Mouse (Mus musculus): Measurements from ENCODE around the gene Gprc6a. TPM values are rescaled to one million over a fixed set of nuclear protein-coding genes. Genes with fewer than 3 reads are reported as not detected.

The Gprc6a gene
- polyA plus RNA-seq, 1 experiment from 2014 or later, result 3.2 TPM

DNA sequence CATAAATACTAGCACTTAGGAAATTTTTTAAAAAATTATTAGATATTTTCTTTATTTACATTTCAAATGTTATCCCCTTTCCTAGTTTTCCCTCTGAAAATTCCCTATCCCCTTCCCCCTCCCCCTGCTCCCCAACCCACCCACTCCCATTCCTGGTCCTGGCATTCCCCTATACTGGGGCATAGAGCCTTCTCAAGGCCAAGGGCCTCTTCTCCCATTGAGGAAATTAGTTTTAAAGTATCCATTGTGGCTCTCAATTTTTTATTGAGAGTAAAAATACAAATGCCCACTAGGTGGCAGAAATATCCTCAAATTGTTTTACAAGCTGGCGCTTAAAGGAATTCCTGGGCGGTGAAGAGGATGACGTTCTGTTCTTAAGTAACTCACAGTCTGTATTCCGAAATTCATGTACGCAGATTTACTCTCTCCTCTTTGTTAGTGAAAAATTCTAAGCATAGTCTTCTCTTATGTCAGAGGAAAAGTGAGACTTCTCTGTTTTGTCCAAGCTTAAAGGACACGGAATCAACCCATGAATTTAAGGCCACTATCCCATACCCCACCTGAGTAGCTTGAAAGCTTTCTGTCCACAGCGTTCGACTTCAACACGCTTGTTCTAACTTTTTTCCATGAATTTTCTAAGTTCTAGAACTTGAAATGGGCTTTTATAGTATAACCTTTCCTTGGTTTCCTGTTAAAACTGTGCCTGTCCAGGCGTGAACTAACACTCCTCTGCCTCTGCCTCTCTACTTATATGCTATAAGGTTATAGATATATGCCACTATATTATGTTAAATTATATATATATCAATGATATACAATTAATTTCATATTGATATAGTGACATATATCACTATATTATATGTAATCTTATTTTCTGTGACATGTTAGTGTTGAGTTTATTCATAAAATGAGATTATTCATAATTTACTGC lies 36.0 kb downstream of the Gprc6a start:
- no peak overlapping the region; the same call in 1 of the 2 replicates for H3K27ac ChIP-seq (ENCODE audit: low read length)
- H3K27me3 ChIP-seq (ENCODE audit: control insufficient read depth, insufficient read depth, low read depth, low read length), result no peaks in the 10 kb centered on the region; the same call in 1 of the 2 replicates
- no peaks in the 10 kb centered on the region for H3K9me3 ChIP-seq (ENCODE audit: control insufficient read depth, low read length)
- no peak overlapping the region for H3K4me3 ChIP-seq (ENCODE audit: low read length)
- peak overlapping the region; percentile 34 for H3K4me2 ChIP-seq (ENCODE audit: low read depth, low read length)
- 31% methylated on average over 10 of the region's 10 CpGs for WGBS
- H3K9ac ChIP-seq (ENCODE audit: low read length), result no peak overlapping the region
- H3K4me1 ChIP-seq (replicated peaks; ENCODE audit: control insufficient read depth, insufficient read depth, low read length), result no peaks in the 10 kb centered on the region; the same call in 1 of the 2 replicates
- ATAC-seq (ENCODE audit: low read depth), result peak; percentile 65
- no peaks in the 10 kb centered on the region for H3K36me3 ChIP-seq (ENCODE audit: control insufficient read depth, insufficient read depth, low read length)

DNA sequence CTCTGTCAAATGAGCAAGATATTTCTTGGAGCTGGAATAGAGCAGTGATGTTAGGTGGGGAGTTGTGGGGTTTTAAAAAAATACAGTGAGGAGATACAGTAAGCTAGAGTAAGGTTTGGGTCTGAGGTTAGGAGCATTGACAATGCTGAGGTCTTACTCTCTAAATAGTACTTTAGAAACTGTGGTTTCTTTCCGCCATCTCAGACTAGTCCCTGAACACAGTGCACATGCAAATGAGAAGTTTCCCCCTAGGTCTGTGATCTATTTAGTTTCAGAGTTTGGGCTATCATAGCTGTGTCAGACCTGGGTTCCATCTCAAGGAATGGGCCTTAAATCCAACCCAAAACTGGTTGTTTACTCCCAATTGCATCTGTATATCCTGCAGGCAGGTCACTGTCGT lies 39.7 kb downstream of the Gprc6a start:
- ATAC-seq (ENCODE audit: low read depth), result no peak
- 87% methylated on average over 2 of the region's 2 CpGs for WGBS
- Histone ChIP-seq H3K27me3 (ENCODE audit: control insufficient read depth, insufficient read depth, low read depth, low read length) (no peaks in the 10 kb centered on the region; the same call in 1 of the 2 replicates), H3K4me2 (ENCODE audit: low read depth, low read length) (no peak overlapping the region), H3K4me1 (replicated peaks; ENCODE audit: control insufficient read depth, insufficient read depth, low read length) (peaks cover 2% of the 10 kb centered on the region; the same call in 1 of the 2 replicates), H3K36me3 (ENCODE audit: control insufficient read depth, insufficient read depth, low read length) (no peaks in the 10 kb centered on the region), H3K27ac (ENCODE audit: low read length) (no peak overlapping the region), H3K9ac (ENCODE audit: low read length) (no peak overlapping the region), H3K9me3 (ENCODE audit: control insufficient read depth, low read length) (no peaks in the 10 kb centered on the region), H3K4me3 (ENCODE audit: low read length) (no peak overlapping the region)

DNA sequence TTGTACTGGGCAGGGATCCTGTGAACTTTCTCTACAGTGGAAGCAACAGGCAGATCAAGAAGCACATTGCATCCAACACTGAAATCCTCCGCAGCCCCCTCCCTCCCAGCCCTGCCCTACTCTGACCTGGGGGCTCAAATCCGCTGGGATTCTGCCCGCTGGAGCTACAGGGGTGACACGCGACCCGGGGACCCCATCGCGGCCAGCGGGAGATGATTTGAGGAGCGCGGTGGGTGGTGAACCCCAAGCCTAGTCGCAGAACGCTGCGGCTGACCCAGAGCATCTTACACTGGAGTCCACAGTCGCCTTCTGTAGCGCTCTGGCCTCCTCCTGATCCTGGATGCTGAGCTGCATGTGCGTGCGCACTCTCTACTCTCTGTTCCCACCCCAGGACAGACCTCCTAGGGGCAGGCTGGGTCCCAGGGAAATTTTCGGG lies 41.1 kb downstream of the Gprc6a start, which contains the start of gene Fam162b:
TSS of gene Fam162b (minus strand) at position 379 of the 436 bp plus-strand sequence.
- Histone ChIP-seq H3K9ac (ENCODE audit: low read length) (peak within 1 kb of the TSS; percentile 60), H3K4me3 (ENCODE audit: low read length) (peak within 1 kb of the TSS; percentile 47), H3K27ac (ENCODE audit: low read length) (0 out of 2 replicates have a peak within 1 kb of the TSS, but pooled peaks have one; percentile 13), H3K4me2 (ENCODE audit: low read depth, low read length) (peak within 1 kb of the TSS; percentile 72), H3K4me1 (replicated peaks; ENCODE audit: control insufficient read depth, insufficient read depth, low read length) (peaks cover 2% of the 10 kb centered on the region; the same call in 1 of the 2 replicates), H3K9me3 (ENCODE audit: control insufficient read depth, low read length) (no peaks in the 10 kb centered on the region), H3K27me3 (ENCODE audit: control insufficient read depth, insufficient read depth, low read depth, low read length) (no peaks in the 10 kb centered on the region; the same call in 1 of the 2 replicates), H3K36me3 (ENCODE audit: control insufficient read depth, insufficient read depth, low read length) (no peaks in the 10 kb centered on the region)
- WGBS, result 4% methylated on average over 19 of the region's 19 CpGs
- ATAC-seq (ENCODE audit: low read depth), result peak; percentile 84

DNA sequence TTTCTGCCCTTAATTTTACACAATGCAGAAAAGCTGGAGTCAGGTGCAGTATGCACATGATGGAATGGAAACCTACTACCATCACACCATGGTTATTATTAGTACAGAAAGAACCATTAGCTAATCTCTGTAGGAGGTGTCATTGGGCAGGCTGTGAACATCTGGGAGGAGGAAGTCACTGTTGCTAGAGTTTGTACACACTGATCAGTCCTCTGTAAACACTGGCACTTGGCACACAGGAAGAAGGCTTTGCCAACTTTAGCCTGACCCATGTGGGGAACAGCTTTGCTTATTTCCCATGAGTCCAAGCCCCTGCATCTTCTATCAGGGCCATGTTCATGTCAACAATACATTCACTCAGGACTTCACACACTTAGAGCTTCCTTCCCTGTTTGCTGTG lies 46.3 kb downstream of the Gprc6a start:
- no peak overlapping the region for H3K27ac ChIP-seq (ENCODE audit: low read length)
- peak; percentile 71 for ATAC-seq (ENCODE audit: low read depth)
- H3K9ac ChIP-seq (ENCODE audit: low read length), result no peak overlapping the region
- H3K4me2 ChIP-seq (ENCODE audit: low read depth, low read length), result no peak overlapping the region
- no peaks in the 10 kb centered on the region for H3K9me3 ChIP-seq (ENCODE audit: control insufficient read depth, low read length)
- H3K36me3 ChIP-seq (ENCODE audit: control insufficient read depth, insufficient read depth, low read length), result no peaks in the 10 kb centered on the region
- H3K4me3 ChIP-seq (ENCODE audit: low read length), result no peak overlapping the region
- no peaks in the 10 kb centered on the region; the same call in 1 of the 2 replicates for H3K27me3 ChIP-seq (ENCODE audit: control insufficient read depth, insufficient read depth, low read depth, low read length)
- 0 out of 2 replicates have a peak, but pooled peaks cover 2% of the 10 kb centered on the region for H3K4me1 ChIP-seq (replicated peaks; ENCODE audit: control insufficient read depth, insufficient read depth, low read length)

- Histone ChIP-seq H3K4me1 (replicated peaks; ENCODE audit: control insufficient read depth, insufficient read depth, low read length) (no peaks in the 10 kb centered on the region), H3K36me3 (ENCODE audit: control insufficient read depth, insufficient read depth, low read length) (no peaks in the 10 kb centered on the region), H3K27ac (ENCODE audit: low read length) (no peak overlapping the region), H3K9me3 (ENCODE audit: control insufficient read depth, low read length) (no peaks in the 10 kb centered on the region), H3K4me3 (ENCODE audit: low read length) (no peak overlapping the region), H3K27me3 (ENCODE audit: control insufficient read depth, insufficient read depth, low read depth, low read length) (no peaks in the 10 kb centered on the region), H3K9ac (ENCODE audit: low read length) (no peak overlapping the region), H3K4me2 (ENCODE audit: low read depth, low read length) (no peak overlapping the region)
- ATAC-seq (ENCODE audit: low read depth), result no peak; the same call in 1 of the 2 replicates
- WGBS, result 19% methylated on average over 1 of the region's 1 CpGs
Measured at GRCm38 (mm10) chr10:51584378-51584777, 46.9 kb downstream of the Gprc6a start.

GRCm38 (mm10) chr10:51571225-51571996 lies 59.9 kb downstream of the Gprc6a start:
- Histone ChIP-seq H3K9me3 (ENCODE audit: control insufficient read depth, low read length) (no peaks in the 10 kb centered on the region), H3K4me1 (replicated peaks; ENCODE audit: control insufficient read depth, insufficient read depth, low read length) (no peaks in the 10 kb centered on the region), H3K4me3 (ENCODE audit: low read length) (no peak overlapping the region), H3K27ac (ENCODE audit: low read length) (no peak overlapping the region), H3K27me3 (ENCODE audit: control insufficient read depth, insufficient read depth, low read depth, low read length) (no peaks in the 10 kb centered on the region), H3K36me3 (ENCODE audit: control insufficient read depth, insufficient read depth, low read length) (no peaks in the 10 kb centered on the region), H3K9ac (ENCODE audit: low read length) (no peak overlapping the region), H3K4me2 (ENCODE audit: low read depth, low read length) (no peak overlapping the region)
- WGBS, result 58% methylated on average over 9 of the region's 9 CpGs
- ATAC-seq (ENCODE audit: low read depth), result peak; percentile 73; the same call in 1 of the 2 replicates

Other genes starting within 250 kb of the Gprc6a start
- 0.34 and 1.5 TPM in 2 replicates for gene Gm49339, start 150.8 kb downstream of the Gprc6a start, polyA plus RNA-seq (2015; fragmentation: Nextera tagmentation; extraction: Ambion mirVana)
- gene Lilr4b, start 150.8 kb downstream of the Gprc6a start, polyA plus RNA-seq (2015; fragmentation: Nextera tagmentation; extraction: Ambion mirVana), result 1.1 and 1.3 TPM in 2 replicates
- gene Lilrb4a, start 140.5 kb downstream of the Gprc6a start, polyA plus RNA-seq (2015; fragmentation: Nextera tagmentation; extraction: Ambion mirVana), result 9.5 and 11.1 TPM in 2 replicates
- 50.3 and 55.9 TPM in 2 replicates for gene Fam162b, start 40.9 kb downstream of the Gprc6a start, polyA plus RNA-seq (2015; fragmentation: Nextera tagmentation; extraction: Ambion mirVana)
- 0.08 TPM in 1 of 2 replicates, not detected in the other for gene Rfx6, start 46.3 kb upstream of the Gprc6a start, polyA plus RNA-seq (2015; fragmentation: Nextera tagmentation; extraction: Ambion mirVana)

Data from lung, embryonic 16.5 days (tissue).